Mouse (Mus musculus) liver, embryonic 16.5 days (tissue): ENCODE results near the gene Tmc6. TPM values are rescaled to one million over a fixed set of nuclear protein-coding genes. Genes with fewer than 3 reads are reported as not detected.

Experiments used
- ATAC-seq: fragments of 200-750 bp; cut with Nextera tagmentation; 2 replicates; pipeline ENCODE4 v1.8.0; 2017; ENCODE audit warnings: low read depth, mild to moderate bottlenecking, moderate number of reproducible peaks, moderate library complexity
- H3K27ac ChIP-seq: fragments of 300-500 bp; sonication (generic); 2 replicates; pipeline ENCODE4 v1.5.1; 2014; ENCODE audit warnings: mild to moderate bottlenecking, low read length
- H3K27me3 ChIP-seq: fragments of 300-500 bp; sonication (generic); 2 replicates; pipeline ENCODE4 v1.6.1; 2014; ENCODE audit warnings: low read depth, low read length, mixed read lengths; ENCODE audit not compliant: control insufficient read depth, insufficient read depth
- H3K36me3 ChIP-seq: fragments of 300-500 bp; sonication (generic); 2 replicates; pipeline ENCODE4 v1.6.1; 2014; ENCODE audit warnings: mild to moderate bottlenecking; ENCODE audit not compliant: control insufficient read depth, insufficient read depth
- H3K4me1 ChIP-seq: fragments of 300-500 bp; sonication (generic); 2 replicates; pipeline ENCODE4 v1.6.1; 2014; ENCODE audit warnings: low read depth, low read length, mixed read lengths; ENCODE audit not compliant: control insufficient read depth
- H3K4me2 ChIP-seq: fragments of 300-500 bp; sonication (generic); 2 replicates; pipeline ENCODE4 v1.6.1; 2014; ENCODE audit warnings: low read depth, low read length, mixed read lengths
- H3K4me3 ChIP-seq: fragments of 300-500 bp; sonication (generic); 2 replicates; pipeline ENCODE4 v1.5.1; 2014; ENCODE audit warnings: low read depth, mild to moderate bottlenecking, low read length
- H3K9ac ChIP-seq: fragments of 300-500 bp; sonication (generic); 2 replicates; pipeline ENCODE4 v1.6.1; 2014; ENCODE audit warnings: low read depth, low read length
- H3K9me3 ChIP-seq: fragments of 300-500 bp; sonication (generic); replicated peaks from 2 replicates; pipeline ENCODE4 v1.6.1; 2016; ENCODE audit warnings: low read length; ENCODE audit not compliant: control insufficient read depth
- WGBS: fragments of 180-500 bp; shearing (Covaris S2); extraction: QIAGEN DNeasy Blood & Tissue Kit; methylation state at CpG from one replicate; pipeline ENCODE4 v1.1.7; 2014; ENCODE audit not compliant: insufficient replicate concordance; 5-methylcytosine and 5-hydroxymethylcytosine counted together
- polyA plus RNA-seq: library from polyadenylated mRNA; unstranded; fragments of >200 nt; fragmentation: Nextera tagmentation; extraction: Ambion mirVana; gene quantifications from 2 replicates; pipeline ENCODE4 v1.2.1, GENCODE M21; 2015

Gene Tmc6
- polyA plus RNA-seq, 1 experiment from 2014 or later, result 45.6 TPM

DNA sequence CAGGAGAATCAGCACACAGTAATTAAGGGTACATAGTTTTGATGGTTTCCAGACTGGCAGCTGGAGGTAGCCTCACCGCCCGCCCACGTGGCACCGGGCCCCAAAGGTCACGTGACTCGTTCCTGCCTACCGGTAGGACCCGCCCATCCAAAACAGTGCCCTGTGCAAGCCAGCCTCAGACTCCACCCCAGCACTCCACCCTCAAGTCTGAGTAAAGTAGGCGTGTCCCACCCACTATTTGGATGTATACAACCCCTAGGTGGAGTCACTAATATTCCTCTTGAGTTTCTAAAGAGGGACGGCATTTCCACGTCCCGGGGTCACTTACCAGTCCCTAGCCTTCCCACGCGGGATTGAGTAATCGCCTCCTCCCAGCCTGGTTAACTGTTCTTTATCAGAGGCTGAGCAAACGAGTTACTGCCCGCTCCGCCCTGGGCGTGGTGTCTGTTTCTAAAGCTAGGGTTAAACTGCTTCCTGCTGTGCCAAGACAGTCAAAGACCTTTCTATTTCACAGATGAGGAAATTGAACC, 1.4 kb downstream of the Tmc6 start:
- H3K9ac ChIP-seq, result peak overlapping the region; percentile 95
- H3K27me3 ChIP-seq, result no peaks in the 10 kb centered on the region
- WGBS, result under 1% methylated on average over 19 of the region's 19 CpGs
- ATAC-seq, result peak; percentile 73
- no peaks in the 10 kb centered on the region for H3K9me3 ChIP-seq
- peak overlapping the region; percentile 87 for H3K4me3 ChIP-seq
- H3K36me3 ChIP-seq, result peaks cover 43% of the 10 kb centered on the region
- H3K4me2 ChIP-seq, result peak overlapping the region; percentile 97
- H3K27ac ChIP-seq, result peak overlapping the region; percentile 99
- H3K4me1 ChIP-seq, result peaks cover 46% of the 10 kb centered on the region

DNA sequence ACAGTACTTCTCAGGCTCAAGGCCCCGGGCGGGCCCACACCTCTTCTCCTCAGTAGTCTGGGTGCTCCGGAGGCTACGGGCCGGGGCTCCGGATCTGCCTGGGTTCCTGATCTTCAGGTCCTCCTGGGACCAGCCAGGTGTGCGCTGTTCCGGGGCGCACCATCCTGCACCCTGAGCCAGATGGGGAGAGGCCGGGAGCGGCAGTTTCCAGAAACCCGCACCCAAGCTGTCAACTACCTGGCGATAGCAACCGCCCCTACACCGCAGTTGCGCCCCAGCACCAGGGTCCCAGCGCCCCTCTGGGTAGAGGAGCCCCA, 1.8 kb downstream of the Tmc6 start:
- Histone ChIP-seq H3K4me3 (peak overlapping the region; percentile 87), H3K4me2 (peak overlapping the region; percentile 97), H3K27me3 (no peaks in the 10 kb centered on the region), H3K4me1 (peaks cover 45% of the 10 kb centered on the region), H3K9ac (peak overlapping the region; percentile 95), H3K9me3 (no peaks in the 10 kb centered on the region), H3K36me3 (peaks cover 44% of the 10 kb centered on the region), H3K27ac (peak overlapping the region; percentile 99)
- ATAC-seq, result 0 out of 2 replicates have a peak, but pooled peaks have one; percentile 0
- WGBS, result 0% methylated on average over 17 of the region's 17 CpGs

DNA sequence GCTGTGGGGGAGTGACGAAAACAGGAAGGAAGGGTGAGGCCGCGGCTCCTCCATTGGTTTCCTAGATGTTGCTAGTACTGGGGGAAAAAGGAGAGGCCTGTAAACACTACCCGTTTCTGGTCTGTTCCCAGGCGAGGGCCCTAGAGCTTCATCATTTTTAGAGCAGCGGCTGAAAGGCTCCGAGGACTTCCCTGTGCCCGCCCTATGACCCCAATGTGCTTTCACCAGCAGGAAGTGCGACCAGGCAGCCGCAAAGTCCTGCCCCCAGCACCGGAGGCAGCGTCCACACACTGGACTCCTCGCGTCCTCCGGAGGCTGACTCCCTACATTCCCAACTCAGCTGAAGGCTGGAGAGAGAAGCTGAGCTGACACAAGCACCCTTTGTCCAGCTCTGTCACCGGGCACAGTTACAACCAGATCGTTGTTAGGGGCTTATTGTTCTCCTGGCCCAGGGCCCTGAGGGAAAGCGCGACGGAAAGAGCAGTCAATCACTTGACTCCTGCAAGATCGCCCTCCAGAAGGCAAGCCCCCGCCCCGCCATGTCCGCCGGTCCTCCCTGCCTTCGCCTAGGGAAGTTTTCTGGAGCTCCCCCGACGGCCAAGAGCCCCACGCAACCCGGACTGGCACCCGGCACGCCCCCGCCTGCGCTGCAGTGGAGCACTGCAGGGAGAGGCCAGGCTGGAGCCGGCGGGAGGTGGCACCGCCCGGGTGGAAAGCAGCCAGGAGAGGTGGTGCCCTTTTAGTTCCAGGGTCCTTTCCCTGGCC, 2.4 kb downstream of the Tmc6 start:
- peak overlapping the region; percentile 95 for H3K9ac ChIP-seq

DNA sequence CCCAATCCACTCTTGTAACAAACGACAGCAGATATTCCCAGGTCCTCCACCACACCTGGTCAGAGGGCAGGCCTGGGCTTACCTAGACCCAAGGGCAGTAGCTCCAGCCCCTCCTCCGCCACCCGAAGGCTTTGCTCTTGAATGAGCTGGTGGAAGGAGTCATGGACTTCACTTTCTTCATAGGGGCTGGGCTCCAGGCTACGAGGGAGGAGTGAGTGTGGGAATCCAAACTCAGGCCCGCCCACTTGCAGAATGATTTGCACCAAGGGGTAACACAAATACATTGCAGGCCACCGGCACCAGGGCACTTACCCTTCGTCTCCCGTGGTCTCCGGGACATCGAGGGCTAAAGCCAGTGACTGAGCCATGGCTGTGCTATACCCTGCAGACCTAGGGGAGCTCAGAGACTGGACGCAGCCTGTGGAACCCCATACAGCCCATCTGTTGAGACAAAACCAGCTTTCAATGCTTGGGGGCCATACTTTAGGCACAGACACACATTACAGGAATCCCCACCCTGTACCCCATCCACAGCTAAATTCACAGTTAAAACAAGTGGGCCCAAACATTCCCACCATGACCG, 3.1 kb downstream of the Tmc6 start:
- no peaks in the 10 kb centered on the region for H3K9me3 ChIP-seq
- peak overlapping the region; percentile 99 for H3K27ac ChIP-seq
- 17% methylated on average over 12 of the region's 12 CpGs for WGBS
- peaks cover 34% of the 10 kb centered on the region for H3K4me1 ChIP-seq
- peak overlapping the region; percentile 97 for H3K4me2 ChIP-seq
- ATAC-seq, result no peak
- peaks cover 45% of the 10 kb centered on the region for H3K36me3 ChIP-seq
- H3K9ac ChIP-seq, result peak overlapping the region; percentile 95
- no peaks in the 10 kb centered on the region for H3K27me3 ChIP-seq
- H3K4me3 ChIP-seq, result peak overlapping the region; percentile 87

More for the DNA sequence above, 2.4 kb downstream of the Tmc6 start:
- Histone ChIP-seq H3K27ac (peak overlapping the region; percentile 99), H3K9me3 (no peaks in the 10 kb centered on the region), H3K4me2 (peak overlapping the region; percentile 97), H3K27me3 (no peaks in the 10 kb centered on the region), H3K36me3 (peaks cover 44% of the 10 kb centered on the region), H3K4me3 (peak overlapping the region; percentile 87), H3K4me1 (peaks cover 41% of the 10 kb centered on the region)
- under 1% methylated on average over 38 of the region's 38 CpGs for WGBS
- peak; percentile 39 for ATAC-seq

DNA sequence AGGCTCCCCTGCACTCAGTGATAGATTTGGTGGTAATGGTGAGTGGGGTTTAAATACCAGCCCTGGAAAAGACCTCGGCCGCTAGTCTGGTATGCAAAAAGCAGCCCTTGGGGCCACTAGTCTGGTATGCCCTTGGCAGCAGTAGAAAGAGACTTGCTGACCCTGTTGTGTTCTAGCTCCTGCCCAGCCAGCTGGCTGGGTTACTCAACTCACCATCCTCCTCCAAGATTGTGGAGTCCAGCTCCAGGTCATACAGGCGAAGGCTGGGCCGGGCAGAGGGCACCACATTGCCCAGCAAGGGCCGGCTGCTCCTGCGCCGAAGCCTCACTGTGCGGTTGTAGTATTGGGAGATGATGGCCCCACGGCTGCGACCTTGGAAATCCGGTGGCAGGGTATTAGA, 4.0 kb downstream of the Tmc6 start:
- Histone ChIP-seq H3K9me3 (no peaks in the 10 kb centered on the region), H3K36me3 (peaks cover 53% of the 10 kb centered on the region), H3K4me2 (peak overlapping the region; percentile 97), H3K27me3 (no peaks in the 10 kb centered on the region), H3K27ac (peak overlapping the region; percentile 45), H3K9ac (peak overlapping the region; percentile 95), H3K4me1 (peaks cover 26% of the 10 kb centered on the region), H3K4me3 (peak overlapping the region; percentile 87)
- 85% methylated on average over 11 of the region's 11 CpGs for WGBS
- no peak for ATAC-seq

DNA sequence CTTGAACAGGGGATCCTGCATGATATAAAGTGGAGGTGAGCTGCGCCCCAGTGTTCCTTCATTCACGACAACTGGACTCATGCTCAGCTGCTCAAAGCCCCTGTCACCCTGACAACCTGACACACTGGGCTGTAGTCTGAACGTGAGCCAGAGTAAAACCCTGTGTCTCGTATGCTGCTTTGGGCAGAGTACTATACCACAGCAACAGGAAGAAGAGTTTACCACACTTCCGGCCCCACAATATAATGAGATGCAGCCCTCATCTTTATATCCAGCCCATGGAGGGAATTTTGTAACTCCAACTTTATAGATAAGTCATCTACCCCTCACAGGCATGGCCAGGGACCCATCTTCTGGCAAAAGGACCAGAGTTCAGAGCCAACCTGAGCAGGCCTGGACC, 4.9 kb downstream of the Tmc6 start:
- peaks cover 26% of the 10 kb centered on the region for H3K4me1 ChIP-seq
- no peaks in the 10 kb centered on the region for H3K27me3 ChIP-seq
- no peak overlapping the region for H3K9ac ChIP-seq
- H3K36me3 ChIP-seq, result peaks cover 62% of the 10 kb centered on the region
- no peaks in the 10 kb centered on the region for H3K9me3 ChIP-seq
- 67% methylated on average over 5 of the region's 5 CpGs for WGBS
- no peak for ATAC-seq
- H3K27ac ChIP-seq, result peak overlapping the region; percentile 59; the same call in 1 of the 2 replicates
- no peak overlapping the region; the same call in 1 of the 2 replicates for H3K4me2 ChIP-seq
- no peak overlapping the region for H3K4me3 ChIP-seq

DNA sequence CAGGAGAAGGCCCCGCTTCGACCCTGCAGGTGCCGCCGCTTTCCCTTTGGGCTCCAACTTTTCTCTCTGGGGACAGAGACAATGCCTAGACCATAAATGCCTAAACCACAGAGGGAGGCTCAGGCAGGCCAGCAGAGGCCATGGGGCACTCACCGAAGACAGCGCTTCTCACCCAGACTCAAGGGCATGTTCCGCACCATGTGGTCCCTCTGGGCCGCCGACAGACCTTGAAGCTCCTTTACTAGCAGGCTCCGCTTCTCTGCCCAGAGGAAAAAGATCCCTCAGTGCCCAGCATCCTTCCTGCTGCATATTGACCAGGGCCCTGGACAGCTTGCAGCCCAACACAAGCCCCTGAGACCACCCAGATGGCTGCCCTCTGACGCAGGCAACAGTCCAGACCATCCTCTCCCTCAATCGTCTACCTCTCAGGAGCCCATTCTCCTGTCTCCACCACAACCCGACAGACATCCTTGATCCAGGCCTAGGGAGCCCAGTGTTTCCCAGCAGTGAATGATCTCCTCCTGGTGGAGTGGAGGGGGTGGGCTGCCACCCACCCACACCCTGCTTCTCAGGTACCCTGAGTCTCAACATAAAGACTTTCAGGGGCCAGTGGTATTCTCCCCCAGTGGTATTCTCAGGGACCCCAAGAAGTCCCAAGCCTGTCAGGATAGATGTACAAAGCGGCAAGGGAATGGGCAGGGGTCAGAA, 5.8 kb downstream of the Tmc6 start:
- Histone ChIP-seq H3K36me3 (peaks cover 67% of the 10 kb centered on the region), H3K27ac (no peak overlapping the region), H3K4me3 (no peak overlapping the region), H3K9me3 (no peaks in the 10 kb centered on the region), H3K9ac (no peak overlapping the region), H3K4me1 (peaks cover 22% of the 10 kb centered on the region), H3K27me3 (no peaks in the 10 kb centered on the region), H3K4me2 (no peak overlapping the region)
- no peak for ATAC-seq
- WGBS, result 91% methylated on average over 14 of the region's 14 CpGs

DNA sequence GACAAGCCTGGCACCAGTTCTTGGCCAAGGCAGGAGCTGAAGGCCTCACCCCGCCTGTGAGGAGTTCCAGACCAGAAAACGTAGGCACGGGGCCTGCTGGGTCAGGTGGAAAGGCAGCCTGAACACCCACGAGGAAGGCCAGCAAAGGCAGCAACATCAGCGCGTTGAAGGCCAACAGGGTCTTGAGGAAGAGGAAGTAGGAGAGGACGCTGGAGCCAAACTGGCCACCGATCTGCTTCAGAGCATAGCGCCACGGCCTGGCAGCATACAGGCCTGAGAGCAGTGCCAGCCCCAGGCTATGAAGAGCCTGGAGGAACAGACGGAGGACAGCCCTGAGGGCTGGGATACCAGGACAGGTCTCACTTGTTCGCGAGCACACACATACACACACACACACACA, 6.5 kb downstream of the Tmc6 start:
- Histone ChIP-seq H3K4me3 (no peak overlapping the region), H3K4me2 (no peak overlapping the region), H3K27me3 (no peaks in the 10 kb centered on the region), H3K27ac (peak overlapping the region; percentile 20; the same call in 1 of the 2 replicates), H3K9me3 (no peaks in the 10 kb centered on the region), H3K9ac (no peak overlapping the region), H3K36me3 (peaks cover 71% of the 10 kb centered on the region), H3K4me1 (peaks cover 19% of the 10 kb centered on the region)
- ATAC-seq, result no peak
- 76% methylated on average over 13 of the region's 13 CpGs for WGBS
